Mouse (Mus musculus) liver, embryonic 14.5 days (tissue): Measurements from ENCODE around the gene Wfikkn1. TPM values are rescaled to one million over a fixed set of nuclear protein-coding genes. Genes with fewer than 3 reads are reported as not detected.
A peak's percentile ranks its signal among the peaks of the same experiment; 100 is the strongest.

Experiments
- ATAC-seq: fragments of 200-750 bp; cut with Nextera tagmentation; 2 replicates; pipeline ENCODE4 v1.8.0; 2017; ENCODE audit warnings: moderate number of reproducible peaks, mild to moderate bottlenecking, moderate library complexity; ENCODE audit not compliant: insufficient read depth
- DNase-seq, 3 experiments: peaks; one replicate each; pipeline ENCODE4 v3.0.0-alpha.2; 2012 to 2013; ENCODE audit warnings: low read depth in 3 of 3, low spot score in 3 of 3
- H3K27ac ChIP-seq: fragments of 300-500 bp; sonication (generic); 2 replicates; pipeline ENCODE4 v1.5.1; 2014; ENCODE audit warnings: moderate library complexity, mild to moderate bottlenecking, control low read depth, inconsistent platforms
- H3K27me3 ChIP-seq: fragments of 300-500 bp; sonication (generic); 2 replicates; pipeline ENCODE4 v1.6.1; 2014; ENCODE audit warnings: mild to moderate bottlenecking, low read length, moderate library complexity; ENCODE audit not compliant: control insufficient read depth, insufficient read depth
- H3K36me3 ChIP-seq: fragments of 300-500 bp; sonication (generic); replicated peaks from 2 replicates; pipeline ENCODE4 v1.6.1; 2014; ENCODE audit warnings: low read depth; ENCODE audit not compliant: control insufficient read depth, insufficient read depth
- H3K4me1 ChIP-seq, 2 experiments: fragments of 200-500 bp in 1 of 2; fragments of 300-500 bp in 1 of 2; sonication (generic) in 1 of 2; replicated peaks; 2 replicates each; pipeline ENCODE4 v1.6.1; 2012 to 2014; ENCODE audit warnings: antibody characterized with exemption in 1 of 2, inconsistent platforms in 1 of 2, low read length in 1 of 2; ENCODE audit not compliant: control insufficient read depth in 2 of 2, insufficient read depth in 2 of 2
- H3K4me2 ChIP-seq: fragments of 300-500 bp; sonication (generic); 2 replicates; pipeline ENCODE4 v1.6.1; 2014; ENCODE audit warnings: low read depth, mild to moderate bottlenecking, control low read depth, moderate library complexity
- H3K4me3 ChIP-seq, 2 experiments: fragments of 200-500 bp in 1 of 2; fragments of 300-500 bp in 1 of 2; sonication (generic) in 1 of 2; 2 replicates each; pipeline ENCODE4 v1.5.1; 2012 to 2014; ENCODE audit warnings: low read depth in 2 of 2, low read length in 2 of 2, mild to moderate bottlenecking in 2 of 2, control low read depth in 1 of 2, inconsistent platforms in 1 of 2, moderate library complexity in 1 of 2; ENCODE audit not compliant: insufficient read depth in 1 of 2
- H3K9ac ChIP-seq: fragments of 300-500 bp; sonication (generic); replicated peaks from 2 replicates; pipeline ENCODE4 v1.6.1; 2014; ENCODE audit warnings: mild to moderate bottlenecking, control low read depth, moderate library complexity
- H3K9me3 ChIP-seq: fragments of 300-500 bp; sonication (generic); 2 replicates; pipeline ENCODE4 v1.6.1; 2016; ENCODE audit warnings: low read length, mixed read lengths; ENCODE audit not compliant: control insufficient read depth
- CTCF ChIP-seq: IDR thresholded peaks from 2 replicates; pipeline ENCODE4 v1.5.1; 2016; ENCODE audit warnings: antibody characterized with exemption, low read depth, control low read depth
- EP300 ChIP-seq: IDR thresholded peaks from 2 replicates; pipeline ENCODE4 v1.6.1; 2016; ENCODE audit warnings: antibody characterized with exemption, low read depth
- WGBS: fragments of 180-500 bp; shearing (Covaris S2); extraction: QIAGEN DNeasy Blood & Tissue Kit; methylation state at CpG from one replicate; pipeline ENCODE4 v1.1.7; 2014; ENCODE audit not compliant: insufficient replicate concordance; 5-methylcytosine and 5-hydroxymethylcytosine counted together
- polyA plus RNA-seq, 2 experiments: library from polyadenylated mRNA; depleted of rRNA in 1 of 2; stranded (reverse) in 1 of 2; unstranded in 1 of 2; fragments of >200 nt; fragmentation: Nextera tagmentation in 1 of 2; extraction: Ambion mirVana in 1 of 2; gene quantifications; 2 replicates each; pipeline versions ENCODE4 v1.2.1 to v1.2.3; 2012 to 2014

Wfikkn1 gene
- polyA plus RNA-seq, 2 experiments: 0.52 to 0.54 TPM

- DNase-seq (no peak), ATAC-seq (no peak)
- Histone ChIP-seq H3K4me1 (no peaks in the 10 kb centered on the region), H3K4me3 (no peak overlapping the region), H3K9ac (no peak overlapping the region), H3K4me2 (no peak overlapping the region), H3K27ac (no peak overlapping the region), H3K27me3 (no peaks in the 10 kb centered on the region), H3K36me3 (no peaks in the 10 kb centered on the region), H3K9me3 (no peaks in the 10 kb centered on the region)
- TF ChIP-seq CTCF (no peak), EP300 (no peak)
- WGBS: 75% methylated on average over 12 of the region's 12 CpGs
Observed at GRCm38 (mm10) chr17:25895891-25896290, 15.2 kb upstream of the Wfikkn1 start.

GRCm38 (mm10) chr17:25895415-25895814 lies 14.8 kb upstream of the Wfikkn1 start:
- Histone ChIP-seq H3K4me1 (no peaks in the 10 kb centered on the region), H3K9me3 (no peaks in the 10 kb centered on the region), H3K9ac (no peak overlapping the region), H3K4me2 (no peak overlapping the region), H3K27ac (no peak overlapping the region), H3K27me3 (no peaks in the 10 kb centered on the region), H3K36me3 (no peaks in the 10 kb centered on the region), H3K4me3 (no peak overlapping the region)
- TF ChIP-seq EP300: no peak
- TF ChIP-seq CTCF: 0 out of 2 replicates have a peak, but pooled peaks have one; percentile 6
- ATAC-seq: no peak
- DNase-seq: no peak
- 41% methylated on average over 2 of the region's 2 CpGs for WGBS

- Histone ChIP-seq H3K4me1 (no peaks in the 10 kb centered on the region), H3K27me3 (no peaks in the 10 kb centered on the region), H3K9me3 (no peaks in the 10 kb centered on the region), H3K4me2 (no peak overlapping the region), H3K4me3 (no peak overlapping the region), H3K9ac (no peak overlapping the region), H3K36me3 (no peaks in the 10 kb centered on the region), H3K27ac (no peak overlapping the region)
- DNase-seq (peak in 2 of 3 experiments; percentile 46 to 53), ATAC-seq (peak; percentile 58)
- 25% methylated on average over 2 of the region's 2 CpGs for whole genome bisulfite sequencing
- no peak for TF ChIP-seq EP300
- peak; percentile 99 for TF ChIP-seq CTCF
Observed at GRCm38 (mm10) chr17:25893975-25894617, 13.4 kb upstream of the Wfikkn1 start.

GRCm38 (mm10) chr17:25888837-25889236 lies 8.2 kb upstream of the Wfikkn1 start:
- Histone ChIP-seq H3K4me1 (no peaks in the 10 kb centered on the region; a peak in 1 of 4 replicates), H3K9me3 (no peaks in the 10 kb centered on the region), H3K27ac (no peak overlapping the region), H3K4me2 (no peak overlapping the region), H3K9ac (no peak overlapping the region), H3K27me3 (no peaks in the 10 kb centered on the region), H3K4me3 (no peak overlapping the region), H3K36me3 (no peaks in the 10 kb centered on the region)
- ATAC-seq: no peak
- TF ChIP-seq CTCF (no peak), EP300 (no peak)
- 73% methylated on average over 3 of the region's 3 CpGs for WGBS
- no peak for DNase-seq

- WGBS: 69% methylated on average over 10 of the region's 10 CpGs
- Histone ChIP-seq H3K4me1 (peaks cover 0 to 2% of the 10 kb centered on the region in 2 experiments; a peak in 3 of 4 replicates), H3K36me3 (0 out of 2 replicates have a peak, but pooled peaks cover 2% of the 10 kb centered on the region), H3K27ac (no peak overlapping the region), H3K27me3 (no peaks in the 10 kb centered on the region), H3K4me3 (no peak overlapping the region), H3K9ac (no peak overlapping the region), H3K4me2 (no peak overlapping the region), H3K9me3 (no peaks in the 10 kb centered on the region)
- DNase-seq: no peak
- TF ChIP-seq CTCF (no peak), EP300 (no peak)
- no peak for ATAC-seq
Observed at GRCm38 (mm10) chr17:25887467-25887866, 6.8 kb upstream of the Wfikkn1 start.
